Mouse (Mus musculus) hindbrain, embryonic 13.5 days (tissue): Measurements from ENCODE around the gene Tmed6. TPM values are rescaled to one million over a fixed set of nuclear protein-coding genes. Genes with fewer than 3 reads are reported as not detected.
"Not testable (repeated sequence)": the region's sequence is repeated elsewhere in the genome, so short reads cannot be mapped to it uniquely, and the experiment has no call there.

Source experiments
- ATAC-seq: fragments of 200-750 bp; cut with Nextera tagmentation; 2 replicates; pipeline ENCODE4 v1.8.0; 2017; ENCODE audit warnings: moderate TSS enrichment; ENCODE audit not compliant: low FRiP score
- H3K27ac ChIP-seq: fragments of 300-500 bp; sonication (generic); 2 replicates; pipeline ENCODE4 v1.5.1; 2015; ENCODE audit warnings: inconsistent platforms, mild to moderate bottlenecking, moderate library complexity
- H3K27me3 ChIP-seq: fragments of 300-500 bp; sonication (generic); 2 replicates; pipeline ENCODE4 v1.6.1; 2015; ENCODE audit warnings: mild to moderate bottlenecking, inconsistent platforms
- H3K36me3 ChIP-seq: fragments of 300-500 bp; sonication (generic); 2 replicates; pipeline ENCODE4 v1.6.1; 2015; ENCODE audit warnings: mild to moderate bottlenecking, inconsistent platforms
- H3K4me1 ChIP-seq: fragments of 300-500 bp; sonication (generic); replicated peaks from 2 replicates; pipeline ENCODE4 v1.6.1; 2015; ENCODE audit warnings: inconsistent platforms
- H3K4me2 ChIP-seq: fragments of 300-500 bp; sonication (generic); 2 replicates; pipeline ENCODE4 v1.6.1; 2015; ENCODE audit warnings: inconsistent platforms, mild to moderate bottlenecking, moderate library complexity
- H3K4me3 ChIP-seq: fragments of 300-500 bp; sonication (generic); 2 replicates; pipeline ENCODE4 v1.5.1; 2015; ENCODE audit warnings: mild to moderate bottlenecking, inconsistent platforms
- H3K9ac ChIP-seq: fragments of 300-500 bp; sonication (generic); 2 replicates; pipeline ENCODE4 v1.6.1; 2015; ENCODE audit warnings: mild to moderate bottlenecking, inconsistent platforms
- H3K9me3 ChIP-seq: fragments of 300-500 bp; sonication (generic); 2 replicates; pipeline ENCODE4 v1.6.1; 2016; ENCODE audit warnings: inconsistent platforms
- WGBS: fragments of 180-500 bp; shearing (Covaris S2); methylation state at CpG from one replicate; pipeline ENCODE4 v1.1.7; 2015; 5-methylcytosine and 5-hydroxymethylcytosine counted together
- polyA plus RNA-seq: library from polyadenylated mRNA; unstranded; fragments of >200 nt; fragmentation: Nextera tagmentation; extraction: Ambion mirVana; gene quantifications from 2 replicates; pipeline ENCODE4 v1.2.1, GENCODE M21; 2015

Tmed6 gene
- polyA plus RNA-seq, 1 experiment from 2014 or later, result not detected

- Histone ChIP-seq H3K9ac (peak within 1 kb of the TSS; percentile 90), H3K27ac (peak within 1 kb of the TSS; percentile 91), H3K4me3 (peak within 1 kb of the TSS; percentile 83), H3K4me1 (peaks cover 24% of the 10 kb centered on the region), H3K27me3 (no peaks in the 10 kb centered on the region), H3K9me3 (no peaks in the 10 kb centered on the region), H3K36me3 (peaks cover 47% of the 10 kb centered on the region), H3K4me2 (peak within 1 kb of the TSS; percentile 99)
- WGBS, result under 1% methylated on average over 88 of the region's 88 CpGs
- ATAC-seq, result peak; percentile 94
These were observed 9.1 kb downstream of the Tmed6 start, which contains the start of the genes Cog8 and Nip7 for GRCm38 (mm10) chr8:107056076-107056972. Cog8 (minus strand) TSS chr8:107056689. Nip7 (plus strand) TSS chr8:107056877.

GRCm38 (mm10) chr8:107052046-107052445 is 13.4 kb downstream of the Tmed6 start:
- H3K36me3 ChIP-seq, result peaks cover 56% of the 10 kb centered on the region

GRCm38 (mm10) chr8:107049480-107049879 is 16.0 kb downstream of the Tmed6 start:
- Histone ChIP-seq H3K9me3 (no peaks in the 10 kb centered on the region), H3K27me3 (no peaks in the 10 kb centered on the region), H3K9ac (no peak overlapping the region), H3K4me1 (peaks cover 30% of the 10 kb centered on the region), H3K4me3 (peak overlapping the region; percentile 84; the same call in 1 of the 2 replicates), H3K36me3 (peaks cover 80% of the 10 kb centered on the region), H3K27ac (no peak overlapping the region), H3K4me2 (peak overlapping the region; percentile 79)
- 95% methylated on average over 4 of the region's 4 CpGs for WGBS
- no peak for ATAC-seq

More at GRCm38 (mm10) chr8:107052046-107052445, 13.4 kb downstream of the Tmed6 start:
- H3K9ac ChIP-seq, result no peak overlapping the region
- H3K4me3 ChIP-seq, result no peak overlapping the region
- H3K4me1 ChIP-seq, result peaks cover 39% of the 10 kb centered on the region
- 98% methylated on average over 8 of the region's 8 CpGs for WGBS
- H3K4me2 ChIP-seq, result no peak overlapping the region
- H3K27ac ChIP-seq, result no peak overlapping the region
- no peak for ATAC-seq
- H3K9me3 ChIP-seq, result no peaks in the 10 kb centered on the region
- H3K27me3 ChIP-seq, result no peaks in the 10 kb centered on the region

GRCm38 (mm10) chr8:107048061-107048941 is 17.1 kb downstream of the Tmed6 start, which contains the start of gene Pdf:
Pdf (minus strand) TSS chr8:107048614.
- peak within 1 kb of the TSS; percentile 84 for H3K4me3 ChIP-seq
- peak; percentile 87 for ATAC-seq
- H3K4me1 ChIP-seq, result peaks cover 30% of the 10 kb centered on the region
- H3K9me3 ChIP-seq, result no peaks in the 10 kb centered on the region
- peaks cover 80% of the 10 kb centered on the region for H3K36me3 ChIP-seq
- under 1% methylated on average over 86 of the region's 87 CpGs for WGBS
- peak within 1 kb of the TSS; percentile 79 for H3K4me2 ChIP-seq
- peak within 1 kb of the TSS; percentile 92 for H3K27ac ChIP-seq
- H3K27me3 ChIP-seq, result no peaks in the 10 kb centered on the region
- H3K9ac ChIP-seq, result peak within 1 kb of the TSS; percentile 87

GRCm38 (mm10) chr8:107046976-107047375 is 18.5 kb downstream of the Tmed6 start:
- Histone ChIP-seq H3K27ac (no peak overlapping the region), H3K9me3 (no peaks in the 10 kb centered on the region), H3K4me2 (peak overlapping the region; percentile 79; the same call in 1 of the 2 replicates), H3K36me3 (peaks cover 80% of the 10 kb centered on the region), H3K9ac (peak overlapping the region; percentile 87; the same call in 1 of the 2 replicates), H3K27me3 (no peaks in the 10 kb centered on the region), H3K4me3 (peak overlapping the region; percentile 84), H3K4me1 (peaks cover 30% of the 10 kb centered on the region)
- ATAC-seq, result no peak
- 91% methylated on average over 5 of the region's 5 CpGs for WGBS

GRCm38 (mm10) chr8:107045478-107045877 is 20.0 kb downstream of the Tmed6 start:
- Histone ChIP-seq H3K9me3 (no peaks in the 10 kb centered on the region), H3K4me1 (peaks cover 30% of the 10 kb centered on the region), H3K9ac (no peak overlapping the region), H3K36me3 (peaks cover 80% of the 10 kb centered on the region), H3K4me2 (no peak overlapping the region), H3K4me3 (no peak overlapping the region), H3K27me3 (no peaks in the 10 kb centered on the region), H3K27ac (no peak overlapping the region)
- no peak for ATAC-seq
- WGBS, result 91% methylated on average over 6 of the region's 6 CpGs

- Histone ChIP-seq H3K9ac (no peak overlapping the region), H3K27me3 (no peaks in the 10 kb centered on the region), H3K27ac (no peak overlapping the region), H3K4me1 (no peaks in the 10 kb centered on the region), H3K4me2 (no peak overlapping the region), H3K4me3 (no peak overlapping the region), H3K9me3 (no peaks in the 10 kb centered on the region), H3K36me3 (peaks cover 90% of the 10 kb centered on the region)
- no peak for ATAC-seq
- 90% methylated on average over 7 of the region's 7 CpGs for WGBS
These were observed 24.8 kb downstream of the Tmed6 start for GRCm38 (mm10) chr8:107040632-107041031.

- H3K9ac ChIP-seq, result no peak overlapping the region
- H3K27ac ChIP-seq, result no peak overlapping the region
- no peaks in the 10 kb centered on the region for H3K9me3 ChIP-seq
- no peak for ATAC-seq
- no peaks in the 10 kb centered on the region for H3K27me3 ChIP-seq
- peaks cover 56% of the 10 kb centered on the region for H3K36me3 ChIP-seq
- 92% methylated on average over 8 of the region's 8 CpGs for WGBS
- peaks cover 24% of the 10 kb centered on the region for H3K4me1 ChIP-seq
- H3K4me2 ChIP-seq, result no peak overlapping the region
- no peak overlapping the region for H3K4me3 ChIP-seq
These were observed 28.8 kb downstream of the Tmed6 start for GRCm38 (mm10) chr8:107036626-107037025.

- no peak overlapping the region for H3K4me3 ChIP-seq
- peaks cover 46% of the 10 kb centered on the region for H3K36me3 ChIP-seq
- 83% methylated on average over 3 of the region's 3 CpGs for WGBS
- H3K27me3 ChIP-seq, result no peaks in the 10 kb centered on the region
- H3K9me3 ChIP-seq, result no peaks in the 10 kb centered on the region
- H3K4me2 ChIP-seq, result no peak overlapping the region
- ATAC-seq, result no peak
- peaks cover 24% of the 10 kb centered on the region for H3K4me1 ChIP-seq
- no peak overlapping the region for H3K27ac ChIP-seq
- peak overlapping the region; percentile 43; the same call in 1 of the 2 replicates for H3K9ac ChIP-seq
These were observed 29.8 kb downstream of the Tmed6 start for GRCm38 (mm10) chr8:107035641-107036040.

GRCm38 (mm10) chr8:107033609-107034008 is 31.8 kb downstream of the Tmed6 start:
- ATAC-seq, H3K9ac ChIP-seq, H3K9me3 ChIP-seq, H3K27me3 ChIP-seq, H3K4me3 ChIP-seq, H3K4me2 ChIP-seq, H3K27ac ChIP-seq: not testable (repeated sequence)
- H3K36me3 ChIP-seq, result peaks cover 26% of the 10 kb centered on the region
- WGBS, result 84% methylated on average over 2 of the region's 2 CpGs
- peaks cover 24% of the 10 kb centered on the region for H3K4me1 ChIP-seq

GRCm38 (mm10) chr8:107031577-107032090 is 33.8 kb downstream of the Tmed6 start:
- ATAC-seq, result 0 out of 2 replicates have a peak, but pooled peaks have one; percentile 53
- Histone ChIP-seq H3K4me1 (peaks cover 24% of the 10 kb centered on the region), H3K4me2 (peak overlapping the region; percentile 76), H3K9me3 (no peaks in the 10 kb centered on the region), H3K36me3 (peaks cover 16% of the 10 kb centered on the region), H3K4me3 (peak overlapping the region; percentile 89), H3K27me3 (0 out of 2 replicates have a peak, but pooled peaks cover 2% of the 10 kb centered on the region), H3K27ac (peak overlapping the region; percentile 90), H3K9ac (peak overlapping the region; percentile 98)
- under 1% methylated on average over 40 of the region's 40 CpGs for WGBS
